Mouse (Mus musculus): ENCODE results near the gene Agap2.

GRCm38 (mm10) chr10:127083292-127083914, 8.3 kb downstream of the Agap2 start:
- TF ChIP-seq CTCF (IDR thresholded peaks at IDR 0.05; ENCODE audit: low read depth, low read length) (no peak), POLR2A (IDR thresholded peaks at IDR 0.05; ENCODE audit: insufficient read depth, low read length) (no peak)

Measured in ES-Bruce4 (cell line).